Mouse (Mus musculus): ENCODE data around the gene Rgp1. TPM values are rescaled to one million over a fixed set of nuclear protein-coding genes. Genes with fewer than 3 reads are reported as not detected.

Gene Rgp1
- polyA plus RNA-seq, 1 experiment from 2014 or later = 21.1 TPM

DNA sequence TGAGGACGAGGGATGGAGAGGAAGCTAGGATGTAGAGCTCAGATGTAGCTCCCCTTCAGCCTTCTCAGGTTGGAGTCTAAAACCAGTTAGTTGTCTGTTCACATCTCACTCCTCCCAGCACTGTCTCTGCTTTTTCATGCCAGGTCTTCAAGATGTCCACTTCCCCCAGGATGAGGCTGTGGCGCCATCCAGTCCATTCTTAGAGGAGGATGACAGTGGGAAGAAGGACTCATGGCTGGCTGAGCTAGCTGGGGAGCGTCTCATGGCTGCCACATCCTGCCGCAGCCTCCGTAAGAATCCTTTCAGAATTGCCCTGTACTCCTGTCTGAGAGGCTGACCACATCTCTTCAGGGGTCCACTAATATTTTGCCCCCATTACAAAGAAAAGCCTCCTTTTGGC, 2.2 kb downstream of the Rgp1 start:
- Histone ChIP-seq H3K9ac (replicated peaks; ENCODE audit: low read length) (no peak overlapping the region), H3K36me3 (replicated peaks; ENCODE audit: control insufficient read depth, insufficient read depth, low read depth, low read length) (peaks cover 3% of the 10 kb centered on the region; the same call in 1 of the 2 replicates), H3K4me3 (ENCODE audit: low read depth, low read length) (no peak overlapping the region), H3K27me3 (ENCODE audit: control insufficient read depth, insufficient read depth, low read length) (no peaks in the 10 kb centered on the region), H3K27ac (replicated peaks; ENCODE audit: low read depth, low read length) (no peak overlapping the region), H3K4me2 (ENCODE audit: low read depth, low read length) (no peak overlapping the region), H3K4me1 (ENCODE audit: control insufficient read depth, insufficient read depth, low read length) (peaks cover 6% of the 10 kb centered on the region; the same call in 1 of the 2 replicates), H3K9me3 (replicated peaks; ENCODE audit: control insufficient read depth, low read length) (no peaks in the 10 kb centered on the region)
- no peak for ATAC-seq (replicated peaks; ENCODE audit: insufficient number of reproducible peaks, low FRiP score, low TSS enrichment, low read depth)
- 90% methylated on average over 5 of the region's 5 CpGs for WGBS
- DNase-seq (ENCODE audit: low spot score) = no peak

DNA sequence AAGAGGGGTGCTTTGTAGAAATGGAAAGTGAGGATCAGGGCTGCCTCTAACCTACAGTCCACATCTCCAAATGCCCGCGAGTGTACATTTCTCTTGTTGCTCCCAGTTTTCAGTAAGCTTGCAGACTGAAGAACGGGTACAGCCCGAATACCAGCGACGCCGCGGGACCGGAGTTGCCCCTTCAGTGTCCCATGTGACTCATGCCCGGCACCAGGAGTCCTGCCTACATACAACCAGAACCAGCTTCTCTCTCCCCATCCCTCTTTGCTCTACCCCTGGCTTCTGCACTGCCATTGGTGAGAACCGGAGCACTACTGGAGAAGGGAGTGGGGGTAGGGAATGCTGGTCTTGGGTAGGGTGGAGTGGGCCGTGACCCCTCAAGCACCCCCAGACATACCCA, 2.9 kb downstream of the Rgp1 start:
- H3K27me3 ChIP-seq (ENCODE audit: control insufficient read depth, insufficient read depth, low read length) = no peaks in the 10 kb centered on the region
- no peak overlapping the region for H3K4me3 ChIP-seq (ENCODE audit: low read depth, low read length)
- H3K36me3 ChIP-seq (replicated peaks; ENCODE audit: control insufficient read depth, insufficient read depth, low read depth, low read length) = peaks cover 3% of the 10 kb centered on the region; the same call in 1 of the 2 replicates
- 92% methylated on average over 12 of the region's 12 CpGs for WGBS
- no peak overlapping the region for H3K9ac ChIP-seq (replicated peaks; ENCODE audit: low read length)
- DNase-seq (ENCODE audit: low spot score) (no peak), ATAC-seq (replicated peaks; ENCODE audit: insufficient number of reproducible peaks, low FRiP score, low TSS enrichment, low read depth) (no peak)
- H3K4me1 ChIP-seq (ENCODE audit: control insufficient read depth, insufficient read depth, low read length) = peaks cover 6% of the 10 kb centered on the region; the same call in 1 of the 2 replicates
- H3K9me3 ChIP-seq (replicated peaks; ENCODE audit: control insufficient read depth, low read length) = no peaks in the 10 kb centered on the region
- H3K4me2 ChIP-seq (ENCODE audit: low read depth, low read length) = no peak overlapping the region
- H3K27ac ChIP-seq (replicated peaks; ENCODE audit: low read depth, low read length) = no peak overlapping the region

DNA sequence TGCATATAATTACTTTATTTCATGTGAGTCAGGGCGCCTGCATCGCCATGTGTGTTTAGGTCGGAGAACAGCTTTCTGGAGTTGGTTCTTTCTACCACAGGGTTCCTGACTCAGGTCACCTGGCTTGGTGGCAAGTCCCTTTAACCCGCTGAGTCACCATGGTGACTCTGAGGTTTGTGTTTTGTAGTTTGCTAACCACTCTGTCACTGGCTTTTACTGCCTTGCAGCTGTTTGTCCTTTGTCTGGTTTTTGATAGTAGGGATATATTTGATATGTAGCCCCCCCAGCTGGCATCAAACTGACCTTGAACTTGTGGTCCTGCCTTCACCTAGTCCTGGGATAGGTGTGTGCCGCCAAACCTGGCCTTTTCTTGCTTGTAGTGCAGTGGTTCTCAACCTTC, 3.7 kb downstream of the Rgp1 start:
- ATAC-seq (replicated peaks; ENCODE audit: insufficient number of reproducible peaks, low FRiP score, low TSS enrichment, low read depth) = no peak

DNA sequence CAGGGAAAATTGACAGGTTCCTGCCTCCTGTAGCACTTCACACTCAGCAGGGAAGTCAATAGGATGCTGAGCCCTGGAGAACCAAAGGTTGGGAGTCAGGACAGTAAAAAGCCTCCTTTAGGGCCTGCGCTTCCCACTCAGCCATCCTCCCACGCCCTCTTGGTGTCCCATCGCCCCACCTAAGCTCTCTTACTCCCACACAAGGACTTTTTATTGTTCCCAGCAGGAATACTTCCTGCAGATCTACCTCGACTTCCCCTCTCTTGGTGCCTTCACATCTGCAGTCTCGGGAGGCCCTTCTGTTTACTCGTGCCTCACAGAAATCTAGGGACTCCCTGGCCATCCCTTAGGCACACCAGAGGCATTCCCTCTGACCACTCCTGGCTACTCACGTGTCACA, 4.9 kb downstream of the Rgp1 start:
- H3K27ac ChIP-seq (replicated peaks; ENCODE audit: low read depth, low read length) = no peak overlapping the region
- WGBS = 81% methylated on average over 7 of the region's 7 CpGs
- no peak overlapping the region for H3K9ac ChIP-seq (replicated peaks; ENCODE audit: low read length)
- H3K9me3 ChIP-seq (replicated peaks; ENCODE audit: control insufficient read depth, low read length) = no peaks in the 10 kb centered on the region
- H3K4me3 ChIP-seq (ENCODE audit: low read depth, low read length) = no peak overlapping the region
- no peaks in the 10 kb centered on the region for H3K4me1 ChIP-seq (ENCODE audit: control insufficient read depth, insufficient read depth, low read length)
- ATAC-seq (replicated peaks; ENCODE audit: insufficient number of reproducible peaks, low FRiP score, low TSS enrichment, low read depth) (no peak), DNase-seq (ENCODE audit: low spot score) (no peak)
- no peaks in the 10 kb centered on the region for H3K27me3 ChIP-seq (ENCODE audit: control insufficient read depth, insufficient read depth, low read length)
- peaks cover 3% of the 10 kb centered on the region; the same call in 1 of the 2 replicates for H3K36me3 ChIP-seq (replicated peaks; ENCODE audit: control insufficient read depth, insufficient read depth, low read depth, low read length)
- no peak overlapping the region for H3K4me2 ChIP-seq (ENCODE audit: low read depth, low read length)

More for the DNA sequence above, 3.7 kb downstream of the Rgp1 start:
- H3K4me1 ChIP-seq (ENCODE audit: control insufficient read depth, insufficient read depth, low read length) = peaks cover 1% of the 10 kb centered on the region; the same call in 1 of the 2 replicates
- no peak overlapping the region for H3K4me2 ChIP-seq (ENCODE audit: low read depth, low read length)
- DNase-seq (ENCODE audit: low spot score) = no peak
- no peak overlapping the region for H3K4me3 ChIP-seq (ENCODE audit: low read depth, low read length)
- H3K27me3 ChIP-seq (ENCODE audit: control insufficient read depth, insufficient read depth, low read length) = no peaks in the 10 kb centered on the region
- WGBS = 88% methylated on average over 5 of the region's 5 CpGs
- no peak overlapping the region for H3K27ac ChIP-seq (replicated peaks; ENCODE audit: low read depth, low read length)
- H3K9ac ChIP-seq (replicated peaks; ENCODE audit: low read length) = no peak overlapping the region
- no peaks in the 10 kb centered on the region for H3K9me3 ChIP-seq (replicated peaks; ENCODE audit: control insufficient read depth, low read length)
- peaks cover 3% of the 10 kb centered on the region; the same call in 1 of the 2 replicates for H3K36me3 ChIP-seq (replicated peaks; ENCODE audit: control insufficient read depth, insufficient read depth, low read depth, low read length)

DNA sequence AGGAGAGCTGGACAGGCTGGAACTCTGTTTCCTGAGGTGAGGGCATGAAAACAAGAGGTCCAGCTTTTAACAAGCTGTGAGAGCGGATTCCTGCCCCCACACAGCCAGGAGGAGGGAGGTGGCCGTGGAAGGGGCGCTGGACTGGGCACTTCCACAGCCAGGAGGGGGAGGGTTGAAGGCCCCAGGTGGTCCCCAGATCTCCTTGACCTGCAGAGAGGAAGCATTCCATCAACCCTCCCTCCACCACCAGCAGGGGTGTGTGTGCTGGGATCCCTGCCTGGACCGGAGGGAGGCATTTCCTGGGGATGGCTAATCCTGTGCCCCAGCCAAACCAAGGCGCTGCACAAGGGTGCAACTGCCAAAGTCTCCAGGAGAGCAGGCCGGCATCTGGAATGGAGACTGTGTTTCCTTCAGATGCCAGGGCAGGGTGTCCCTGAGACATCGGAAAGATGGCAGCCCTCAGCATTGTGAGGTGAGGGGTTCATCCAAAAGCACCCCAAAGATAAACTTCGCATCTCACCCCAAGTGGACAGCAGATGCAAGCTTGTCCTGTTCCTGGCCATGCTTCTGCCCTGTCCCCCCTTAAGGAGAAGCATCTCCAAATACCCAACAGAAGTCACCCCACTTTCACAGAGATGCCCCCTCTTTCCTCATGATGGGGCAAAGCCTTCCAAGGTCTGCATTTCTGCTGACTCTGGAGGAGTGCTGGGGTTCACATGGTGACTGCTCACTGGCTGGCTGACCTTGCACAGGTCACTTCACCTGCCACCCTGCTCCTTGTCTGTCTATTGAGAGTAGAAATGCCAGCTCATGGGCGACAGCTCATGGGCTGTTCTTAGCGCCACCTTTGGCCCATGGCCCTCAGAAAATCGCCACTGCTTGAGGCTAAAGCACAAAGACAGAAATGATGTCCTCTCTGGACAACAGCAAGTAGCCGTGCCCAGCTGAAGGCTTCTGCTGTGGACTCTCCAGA, 6.2 kb downstream of the Rgp1 start, which contains the start of gene Msmp:
TSS of gene Msmp (minus strand) at position 51 of the 973 bp plus-strand sequence.
- Histone ChIP-seq H3K36me3 (replicated peaks; ENCODE audit: control insufficient read depth, insufficient read depth, low read depth, low read length) (peaks cover 3% of the 10 kb centered on the region; the same call in 1 of the 2 replicates), H3K27ac (replicated peaks; ENCODE audit: low read depth, low read length) (no peak within 1 kb of the TSS), H3K9ac (replicated peaks; ENCODE audit: low read length) (no peak within 1 kb of the TSS), H3K4me3 (ENCODE audit: low read depth, low read length) (no peak within 1 kb of the TSS), H3K4me2 (ENCODE audit: low read depth, low read length) (no peak within 1 kb of the TSS), H3K27me3 (ENCODE audit: control insufficient read depth, insufficient read depth, low read length) (no peaks in the 10 kb centered on the region), H3K4me1 (ENCODE audit: control insufficient read depth, insufficient read depth, low read length) (no peaks in the 10 kb centered on the region), H3K9me3 (replicated peaks; ENCODE audit: control insufficient read depth, low read length) (no peaks in the 10 kb centered on the region)
- 60% methylated on average over 12 of the region's 12 CpGs for WGBS
- DNase-seq (ENCODE audit: low spot score) (no peak), ATAC-seq (replicated peaks; ENCODE audit: insufficient number of reproducible peaks, low FRiP score, low TSS enrichment, low read depth) (no peak)

DNA sequence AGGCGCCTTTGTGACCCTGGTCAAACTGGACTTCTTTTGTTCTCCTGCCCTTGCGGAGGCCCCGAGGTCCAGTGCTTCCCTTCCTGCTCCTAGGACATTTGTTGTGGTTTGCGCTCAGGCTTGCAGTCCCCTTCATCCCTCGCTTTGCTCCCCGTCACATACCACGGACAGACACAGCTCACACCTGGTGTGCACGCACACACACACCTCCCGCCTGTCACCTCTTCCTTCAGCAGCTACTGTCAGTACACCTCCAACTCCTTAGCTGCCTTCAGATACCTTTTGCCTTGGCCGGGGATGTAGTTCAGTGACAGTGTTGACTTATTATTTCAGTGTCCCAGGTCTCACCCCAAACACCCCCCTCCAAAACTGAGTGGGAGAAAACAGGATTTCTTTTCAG, 7.2 kb downstream of the Rgp1 start:
- Histone ChIP-seq H3K36me3 (replicated peaks; ENCODE audit: control insufficient read depth, insufficient read depth, low read depth, low read length) (peaks cover 3% of the 10 kb centered on the region; the same call in 1 of the 2 replicates), H3K4me3 (ENCODE audit: low read depth, low read length) (no peak overlapping the region), H3K4me1 (ENCODE audit: control insufficient read depth, insufficient read depth, low read length) (no peaks in the 10 kb centered on the region), H3K27me3 (ENCODE audit: control insufficient read depth, insufficient read depth, low read length) (no peaks in the 10 kb centered on the region), H3K9ac (replicated peaks; ENCODE audit: low read length) (no peak overlapping the region), H3K9me3 (replicated peaks; ENCODE audit: control insufficient read depth, low read length) (no peaks in the 10 kb centered on the region), H3K27ac (replicated peaks; ENCODE audit: low read depth, low read length) (no peak overlapping the region), H3K4me2 (ENCODE audit: low read depth, low read length) (no peak overlapping the region)
- no peak for DNase-seq (ENCODE audit: low spot score)
- ATAC-seq (replicated peaks; ENCODE audit: insufficient number of reproducible peaks, low FRiP score, low TSS enrichment, low read depth) = no peak
- WGBS = 35% methylated on average over 10 of the region's 10 CpGs

DNA sequence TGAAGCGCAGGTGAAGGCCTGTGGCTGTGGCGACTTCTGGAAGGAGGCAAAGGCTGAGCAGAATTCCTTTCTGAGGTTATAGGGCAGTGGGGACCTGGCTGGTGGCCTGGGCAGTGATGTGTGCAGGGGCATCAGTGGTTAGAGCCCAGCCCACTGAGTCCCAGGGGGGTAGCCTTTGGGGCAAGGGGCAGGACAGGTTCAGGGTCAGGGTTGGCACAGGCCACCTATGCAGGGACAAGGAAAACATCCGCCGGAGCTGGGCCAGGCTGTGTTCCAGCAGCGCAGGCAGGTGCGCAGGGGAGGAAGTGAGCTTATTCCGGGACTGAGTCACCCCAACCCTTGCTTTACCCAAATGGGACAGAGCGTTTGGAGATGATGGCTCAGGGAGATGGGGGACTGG, 7.9 kb downstream of the Rgp1 start:
- Histone ChIP-seq H3K27ac (replicated peaks; ENCODE audit: low read depth, low read length) (no peak overlapping the region), H3K9ac (replicated peaks; ENCODE audit: low read length) (0 out of 2 replicates have a peak overlapping the region, but pooled peaks have one; percentile 13), H3K4me1 (ENCODE audit: control insufficient read depth, insufficient read depth, low read length) (no peaks in the 10 kb centered on the region), H3K36me3 (replicated peaks; ENCODE audit: control insufficient read depth, insufficient read depth, low read depth, low read length) (peaks cover 3% of the 10 kb centered on the region; the same call in 1 of the 2 replicates), H3K4me2 (ENCODE audit: low read depth, low read length) (no peak overlapping the region), H3K9me3 (replicated peaks; ENCODE audit: control insufficient read depth, low read length) (no peaks in the 10 kb centered on the region), H3K4me3 (ENCODE audit: low read depth, low read length) (no peak overlapping the region), H3K27me3 (ENCODE audit: control insufficient read depth, insufficient read depth, low read length) (no peaks in the 10 kb centered on the region)
- DNase-seq (ENCODE audit: low spot score) (no peak), ATAC-seq (replicated peaks; ENCODE audit: insufficient number of reproducible peaks, low FRiP score, low TSS enrichment, low read depth) (no peak)
- 75% methylated on average over 8 of the region's 8 CpGs for WGBS

DNA sequence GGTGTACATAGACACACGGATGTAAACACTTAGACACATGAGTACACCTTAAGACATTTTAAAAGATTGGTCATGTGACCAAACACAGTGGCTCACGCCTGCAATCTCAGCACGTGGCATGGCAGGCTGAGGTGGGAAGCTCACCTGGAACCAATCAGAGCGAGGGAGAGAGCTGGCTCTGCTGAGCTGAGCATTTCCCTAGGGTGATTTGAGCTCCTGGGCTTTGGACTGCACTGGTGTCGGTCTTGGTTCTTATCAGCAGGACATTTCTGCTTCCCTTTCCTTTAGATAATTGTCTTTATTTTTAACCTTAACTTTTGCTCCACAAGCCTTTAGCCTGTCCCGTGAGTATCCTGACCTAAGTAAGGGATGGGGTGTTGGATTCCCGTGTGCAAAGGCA, 9.2 kb downstream of the Rgp1 start:
- Histone ChIP-seq H3K9me3 (replicated peaks; ENCODE audit: control insufficient read depth, low read length) (no peaks in the 10 kb centered on the region), H3K4me2 (ENCODE audit: low read depth, low read length) (no peak overlapping the region), H3K36me3 (replicated peaks; ENCODE audit: control insufficient read depth, insufficient read depth, low read depth, low read length) (no peaks in the 10 kb centered on the region; the same call in 1 of the 2 replicates), H3K4me1 (ENCODE audit: control insufficient read depth, insufficient read depth, low read length) (no peaks in the 10 kb centered on the region), H3K27ac (replicated peaks; ENCODE audit: low read depth, low read length) (no peak overlapping the region), H3K4me3 (ENCODE audit: low read depth, low read length) (no peak overlapping the region), H3K9ac (replicated peaks; ENCODE audit: low read length) (no peak overlapping the region), H3K27me3 (ENCODE audit: control insufficient read depth, insufficient read depth, low read length) (no peaks in the 10 kb centered on the region)
- DNase-seq (ENCODE audit: low spot score) = peak; percentile 36
- ATAC-seq (replicated peaks; ENCODE audit: insufficient number of reproducible peaks, low FRiP score, low TSS enrichment, low read depth) = no peak
- WGBS = 49% methylated on average over 7 of the region's 7 CpGs

Data from embryonic facial prominence, embryonic 11.5 days (tissue).